Mouse (Mus musculus) activated CD4-positive, CD25-positive, alpha-beta regulatory T cell (primary cell): ENCODE measurements around the gene Cdc42se1. TPM values are rescaled to one million over a fixed set of nuclear protein-coding genes. Genes with fewer than 3 reads are reported as not detected.

Source experiments
- polyA plus RNA-seq, 2 experiments: library from polyadenylated mRNA; unstranded; fragments of 100-300 nt; shearing (Covaris generic); gene quantifications; one replicate each; pipeline ENCODE4 v1.2.1; 2017

Gene Cdc42se1
- 100 to 1,000 TPM; 446 to 449 TPM for polyA plus RNA-seq

GRCm38 (mm10) chr3:95228148-95228893 lies at the start of gene Cdc42se1:
Gene Cdc42se1 (plus strand): TSS chr3:95228732.

GRCm38 (mm10) chr3:95217255-95218134 lies 11.0 kb upstream of the Cdc42se1 start, which contains the start of gene Gabpb2:
Gene Gabpb2 (minus strand): TSS chr3:95217916.

GRCm38 (mm10) chr3:95231298-95232221 lies 3.0 kb downstream of the Cdc42se1 start, which contains the start of gene Mllt11:
Gene Mllt11 (minus strand): TSS chr3:95232171.

GRCm38 (mm10) chr3:95241498-95241897 lies 13.0 kb downstream of the Cdc42se1 start, which contains the start of gene Gm128:
Gene Gm128 (minus strand): TSS chr3:95241598.

GRCm38 (mm10) chr3:95250783-95251424 lies 22.4 kb downstream of the Cdc42se1 start, which contains the start of gene Bnipl:
Gene Bnipl (minus strand): TSS chr3:95251193.

GRCm38 (mm10) chr3:95281216-95282126 lies 52.9 kb downstream of the Cdc42se1 start, which contains the start of the genes Mindy1 and Prune1:
Gene Mindy1 (plus strand): TSS chr3:95281345.
Gene Prune1 (minus strand): TSS chr3:95282076.

Other genes with a start within 250 kb of the Cdc42se1 start
- gene Zfp687, start 213.3 kb upstream of the Cdc42se1 start, polyA plus RNA-seq, result 10 to 100 TPM; 39.4 to 45.0 TPM
- gene Psmd4, start 186.1 kb upstream of the Cdc42se1 start, polyA plus RNA-seq, result 100 to 1,000 TPM; 267 to 314 TPM
- gene Pip5k1a, start 121.8 kb upstream of the Cdc42se1 start, polyA plus RNA-seq, result 10 to 100 TPM; 24.1 to 24.5 TPM
- 100 to 1,000 TPM in 1 of 2 experiments, 10 to 100 TPM in 1; 99.6 to 118 TPM for gene Vps72, start 117.7 kb upstream of the Cdc42se1 start, polyA plus RNA-seq
- gene Tmod4, start 104.3 kb upstream of the Cdc42se1 start, polyA plus RNA-seq, result 1 to 10 TPM; 2.0 to 4.4 TPM
- gene Scnm1, start 94.7 kb upstream of the Cdc42se1 start, polyA plus RNA-seq, result 100 to 1,000 TPM in 1 of 2 experiments, 10 to 100 TPM in 1; 65.2 to 120 TPM
- gene Lysmd1, start 94.6 kb upstream of the Cdc42se1 start, polyA plus RNA-seq, result 10 to 100 TPM; 23.6 to 34.9 TPM
- gene Tnfaip8l2, start 86.4 kb upstream of the Cdc42se1 start, polyA plus RNA-seq, result 100 to 1,000 TPM; 229 to 255 TPM
- 1 to 10 TPM; 1.8 to 1.9 TPM for gene Sema6c, start 68.3 kb upstream of the Cdc42se1 start, polyA plus RNA-seq
- 10 to 100 TPM; 24.8 to 34.5 TPM for gene Gabpb2, start 10.8 kb upstream of the Cdc42se1 start, polyA plus RNA-seq
- 10 to 100 TPM in 1 of 2 experiments, 1 to 10 TPM in 1; 9.1 to 20.6 TPM for gene Mllt11, start 3.4 kb downstream of the Cdc42se1 start, polyA plus RNA-seq
- gene Gm128, start 12.9 kb downstream of the Cdc42se1 start, polyA plus RNA-seq, result 1 to 10 TPM in 1 of 2 experiments, under 1 TPM in 1; 0.42 to 1.2 TPM
- 1 to 10 TPM in 1 of 2 experiments, under 1 TPM in 1; 0.45 to 1.1 TPM for gene Bnipl, start 22.5 kb downstream of the Cdc42se1 start, polyA plus RNA-seq
- gene Mindy1, start 52.6 kb downstream of the Cdc42se1 start, polyA plus RNA-seq, result 10 to 100 TPM; 28.2 to 29.8 TPM
- 1 to 10 TPM; 6.4 to 6.5 TPM for gene Prune1, start 53.3 kb downstream of the Cdc42se1 start, polyA plus RNA-seq
- gene Anxa9, start 78.4 kb downstream of the Cdc42se1 start, polyA plus RNA-seq, result under 1 TPM in 1 of 2 experiments, not detected in 1; 0.85 TPM
- gene Cers2, start 86.1 kb downstream of the Cdc42se1 start, polyA plus RNA-seq, result 100 to 1,000 TPM; 193 to 214 TPM
- 10 to 100 TPM; 27.3 to 39.2 TPM for gene Setdb1, start 128.5 kb downstream of the Cdc42se1 start, polyA plus RNA-seq
- not detected for gene 4930558C23Rik, start 174.1 kb downstream of the Cdc42se1 start, polyA plus RNA-seq
- gene Arnt, start 205.7 kb downstream of the Cdc42se1 start, polyA plus RNA-seq, result 10 to 100 TPM; 33.0 to 36.3 TPM